Mouse (Mus musculus) spleen, embryonic (tissue): ENCODE data around the gene Ppm1m.

Source experiments
- CTCF ChIA-PET: fragments of 350-600 bp; sonication (Branson Sonifier 250); formaldehyde crosslinking; loops from one replicate; lab custom pipeline; 2022; lab: Charles Lee

Ppm1m gene

GRCm38 (mm10) chr9:106199535-106200272 is at the start of gene Ppm1m:
TSS of gene Ppm1m (minus strand) at chr9:106199746.
- CTCF ChIA-PET = no interaction called here

- CTCF ChIA-PET = no interaction called here
Observed at GRCm38 (mm10) chr9:106242813-106243488, 43.4 kb upstream of the Ppm1m start.

- CTCF ChIA-PET = no interaction called here
Observed at GRCm38 (mm10) chr9:106241541-106242164, 42.1 kb upstream of the Ppm1m start.

- CTCF ChIA-PET = no interaction called here
Observed at GRCm38 (mm10) chr9:106237878-106238277, 38.3 kb upstream of the Ppm1m start.

GRCm38 (mm10) chr9:106237401-106237800 is 37.9 kb upstream of the Ppm1m start:
- CTCF ChIA-PET = no interaction called here

- CTCF ChIA-PET = no interaction called here
Observed at GRCm38 (mm10) chr9:106236818-106237211, 37.3 kb upstream of the Ppm1m start.

- CTCF ChIA-PET = interaction anchor here (0.6 kb wide), 1 partner anchor 48 kb away, joined by 3 read pairs; no protein-coding TSS in a partner anchor
Observed at GRCm38 (mm10) chr9:106236156-106236817, 36.7 kb upstream of the Ppm1m start.

GRCm38 (mm10) chr9:106235194-106235830 is 35.8 kb upstream of the Ppm1m start:
- CTCF ChIA-PET = no interaction called here

GRCm38 (mm10) chr9:106233953-106234352 is 34.4 kb upstream of the Ppm1m start:
- CTCF ChIA-PET = interaction anchor here (0.7 kb wide), 1 partner anchor 32 kb away, joined by 6 read pairs; no protein-coding TSS in a partner anchor

GRCm38 (mm10) chr9:106232956-106233355 is 33.4 kb upstream of the Ppm1m start:
- CTCF ChIA-PET = no interaction called here

- CTCF ChIA-PET = interaction anchor here (0.7 kb wide), 1 partner anchor 246 kb away, joined by 4 read pairs; no protein-coding TSS in a partner anchor
Observed at GRCm38 (mm10) chr9:106231816-106232215, 32.3 kb upstream of the Ppm1m start.

GRCm38 (mm10) chr9:106231220-106231619 is 31.7 kb upstream of the Ppm1m start:
- CTCF ChIA-PET = interaction anchor here (0.5 to 0.8 kb wide), 3 partner anchors 18 to 246 kb away, joined by 3 to 5 read pairs (median 4); no protein-coding TSS in a partner anchor

- CTCF ChIA-PET = interaction anchor here (0.5 to 0.8 kb wide), 3 partner anchors 17 to 153 kb away, joined by 3 to 6 read pairs (median 5); no protein-coding TSS in a partner anchor
Observed at GRCm38 (mm10) chr9:106230734-106231106, 31.2 kb upstream of the Ppm1m start.

GRCm38 (mm10) chr9:106230051-106230733 is 30.6 kb upstream of the Ppm1m start:
- CTCF ChIA-PET = interaction anchor here (0.6 to 0.8 kb wide), 5 partner anchors 17 to 181 kb away, joined by 3 to 8 read pairs (median 6); no protein-coding TSS in a partner anchor

- CTCF ChIA-PET = no interaction called here
Observed at GRCm38 (mm10) chr9:106227790-106228429, 28.4 kb upstream of the Ppm1m start.

GRCm38 (mm10) chr9:106226151-106226682 is 26.7 kb upstream of the Ppm1m start:
- CTCF ChIA-PET = no interaction called here

- CTCF ChIA-PET = no interaction called here
Observed at GRCm38 (mm10) chr9:106225469-106226150, 26.1 kb upstream of the Ppm1m start.

- CTCF ChIA-PET = no interaction called here
Observed at GRCm38 (mm10) chr9:106222994-106223393, 23.4 kb upstream of the Ppm1m start.

- CTCF ChIA-PET = no interaction called here
Observed at GRCm38 (mm10) chr9:106222261-106222851, 22.8 kb upstream of the Ppm1m start, which contains the start of gene Tlr9. TSS of gene Tlr9 (plus strand) at chr9:106222598.
